Mouse (Mus musculus): ENCODE data around the gene Fam20b. TPM values are rescaled to one million over a fixed set of nuclear protein-coding genes. Genes with fewer than 3 reads are reported as not detected.

The Fam20b gene
- polyA plus RNA-seq, 1 experiment: 43.6 TPM

- no peak for DNase-seq
- 45% methylated on average over 10 of the region's 10 CpGs for WGBS
- TF ChIP-seq POLR2A (IDR thresholded peaks at IDR 0.05; ENCODE audit: low read depth, low read length) (no peak), CTCF (conservative IDR thresholded peaks at IDR 0.05; ENCODE audit: insufficient read depth, insufficient read length, low read depth, low read length) (no peak)
- no peaks in the 10 kb centered on the region for H3K27me3 ChIP-seq (replicated peaks; ENCODE audit: control insufficient read depth, insufficient read depth, low read length)
- H3K4me1 ChIP-seq (ENCODE audit: control insufficient read depth, insufficient read depth, low read length): peaks cover 6% of the 10 kb centered on the region; the same call in 1 of the 2 replicates
- no peaks in the 10 kb centered on the region for H3K36me3 ChIP-seq (ENCODE audit: control insufficient read depth, insufficient read depth, low read length)
- no peak overlapping the region for H3K27ac ChIP-seq (ENCODE audit: insufficient read depth, low read depth, low read length)
- no peak overlapping the region for H3K4me3 ChIP-seq (ENCODE audit: insufficient read depth, low read depth, low read length)
Measured at GRCm38 (mm10) chr1:156710472-156711098, 8.3 kb downstream of the Fam20b start.

- Histone ChIP-seq H3K27ac (ENCODE audit: insufficient read depth, low read depth, low read length) (no peak overlapping the region), H3K4me1 (ENCODE audit: control insufficient read depth, insufficient read depth, low read length) (no peaks in the 10 kb centered on the region), H3K36me3 (ENCODE audit: control insufficient read depth, insufficient read depth, low read length) (0 out of 2 replicates have a peak, but pooled peaks cover 2% of the 10 kb centered on the region), H3K27me3 (replicated peaks; ENCODE audit: control insufficient read depth, insufficient read depth, low read length) (no peaks in the 10 kb centered on the region), H3K4me3 (ENCODE audit: insufficient read depth, low read depth, low read length) (no peak overlapping the region)
- DNase-seq: no peak
- WGBS: 85% methylated on average over 3 of the region's 3 CpGs
- no peak for TF ChIP-seq CTCF (conservative IDR thresholded peaks at IDR 0.05; ENCODE audit: insufficient read depth, insufficient read length, low read depth, low read length)
- TF ChIP-seq POLR2A (IDR thresholded peaks at IDR 0.05; ENCODE audit: low read depth, low read length): no peak
Measured at GRCm38 (mm10) chr1:156708672-156709071, 10.2 kb downstream of the Fam20b start.

GRCm38 (mm10) chr1:156705696-156706285, 13.1 kb downstream of the Fam20b start:
- TF ChIP-seq POLR2A (IDR thresholded peaks at IDR 0.05; ENCODE audit: low read depth, low read length) (no peak), CTCF (conservative IDR thresholded peaks at IDR 0.05; ENCODE audit: insufficient read depth, insufficient read length, low read depth, low read length) (no peak)
- no peaks in the 10 kb centered on the region for H3K27me3 ChIP-seq (replicated peaks; ENCODE audit: control insufficient read depth, insufficient read depth, low read length)
- WGBS: 62% methylated on average over 10 of the region's 10 CpGs
- DNase-seq: no peak
- H3K27ac ChIP-seq (ENCODE audit: insufficient read depth, low read depth, low read length): no peak overlapping the region
- H3K4me3 ChIP-seq (ENCODE audit: insufficient read depth, low read depth, low read length): no peak overlapping the region
- no peaks in the 10 kb centered on the region for H3K4me1 ChIP-seq (ENCODE audit: control insufficient read depth, insufficient read depth, low read length)
- H3K36me3 ChIP-seq (ENCODE audit: control insufficient read depth, insufficient read depth, low read length): peaks cover 6% of the 10 kb centered on the region

- H3K36me3 ChIP-seq (ENCODE audit: control insufficient read depth, insufficient read depth, low read length): peaks cover 6% of the 10 kb centered on the region
- H3K27me3 ChIP-seq (replicated peaks; ENCODE audit: control insufficient read depth, insufficient read depth, low read length): no peaks in the 10 kb centered on the region
- H3K4me3 ChIP-seq (ENCODE audit: insufficient read depth, low read depth, low read length): no peak overlapping the region
- no peak for TF ChIP-seq CTCF (conservative IDR thresholded peaks at IDR 0.05; ENCODE audit: insufficient read depth, insufficient read length, low read depth, low read length)
- no peak for TF ChIP-seq POLR2A (IDR thresholded peaks at IDR 0.05; ENCODE audit: low read depth, low read length)
- no peaks in the 10 kb centered on the region for H3K4me1 ChIP-seq (ENCODE audit: control insufficient read depth, insufficient read depth, low read length)
- H3K27ac ChIP-seq (ENCODE audit: insufficient read depth, low read depth, low read length): no peak overlapping the region
- DNase-seq: no peak
- WGBS: 90% methylated on average over 4 of the region's 4 CpGs
Measured at GRCm38 (mm10) chr1:156703444-156703843, 15.4 kb downstream of the Fam20b start.

GRCm38 (mm10) chr1:156702151-156702550, 16.7 kb downstream of the Fam20b start:
- Histone ChIP-seq H3K4me1 (ENCODE audit: control insufficient read depth, insufficient read depth, low read length) (no peaks in the 10 kb centered on the region), H3K27me3 (replicated peaks; ENCODE audit: control insufficient read depth, insufficient read depth, low read length) (no peaks in the 10 kb centered on the region), H3K27ac (ENCODE audit: insufficient read depth, low read depth, low read length) (no peak overlapping the region), H3K4me3 (ENCODE audit: insufficient read depth, low read depth, low read length) (no peak overlapping the region), H3K36me3 (ENCODE audit: control insufficient read depth, insufficient read depth, low read length) (peaks cover 6% of the 10 kb centered on the region)
- 94% methylated on average over 7 of the region's 7 CpGs for WGBS
- no peak for DNase-seq
- TF ChIP-seq CTCF (conservative IDR thresholded peaks at IDR 0.05; ENCODE audit: insufficient read depth, insufficient read length, low read depth, low read length) (no peak), POLR2A (IDR thresholded peaks at IDR 0.05; ENCODE audit: low read depth, low read length) (no peak)

- TF ChIP-seq POLR2A (IDR thresholded peaks at IDR 0.05; ENCODE audit: low read depth, low read length) (no peak), CTCF (conservative IDR thresholded peaks at IDR 0.05; ENCODE audit: insufficient read depth, insufficient read length, low read depth, low read length) (no peak)
- 52% methylated on average over 7 of the region's 7 CpGs for whole genome bisulfite sequencing
- Histone ChIP-seq H3K4me1 (ENCODE audit: control insufficient read depth, insufficient read depth, low read length) (no peaks in the 10 kb centered on the region), H3K27ac (ENCODE audit: insufficient read depth, low read depth, low read length) (no peak overlapping the region), H3K4me3 (ENCODE audit: insufficient read depth, low read depth, low read length) (no peak overlapping the region), H3K36me3 (ENCODE audit: control insufficient read depth, insufficient read depth, low read length) (peaks cover 12% of the 10 kb centered on the region), H3K27me3 (replicated peaks; ENCODE audit: control insufficient read depth, insufficient read depth, low read length) (no peaks in the 10 kb centered on the region)
- no peak for DNase-seq
Measured at GRCm38 (mm10) chr1:156686025-156686661, 32.7 kb downstream of the Fam20b start.

GRCm38 (mm10) chr1:156679599-156679998, 39.3 kb downstream of the Fam20b start:
- DNase-seq: no peak
- H3K36me3 ChIP-seq (ENCODE audit: control insufficient read depth, insufficient read depth, low read length): peaks cover 5% of the 10 kb centered on the region
- no peaks in the 10 kb centered on the region for H3K4me1 ChIP-seq (ENCODE audit: control insufficient read depth, insufficient read depth, low read length)
- TF ChIP-seq POLR2A (IDR thresholded peaks at IDR 0.05; ENCODE audit: low read depth, low read length) (no peak), CTCF (conservative IDR thresholded peaks at IDR 0.05; ENCODE audit: insufficient read depth, insufficient read length, low read depth, low read length) (no peak)
- H3K4me3 ChIP-seq (ENCODE audit: insufficient read depth, low read depth, low read length): no peak overlapping the region
- WGBS: 87% methylated on average over 9 of the region's 9 CpGs
- no peak overlapping the region for H3K27ac ChIP-seq (ENCODE audit: insufficient read depth, low read depth, low read length)
- no peaks in the 10 kb centered on the region for H3K27me3 ChIP-seq (replicated peaks; ENCODE audit: control insufficient read depth, insufficient read depth, low read length)

Data from kidney, adult 2 months (tissue).